Mouse (Mus musculus): Measurements from ENCODE around the gene Olfr152.

DNA sequence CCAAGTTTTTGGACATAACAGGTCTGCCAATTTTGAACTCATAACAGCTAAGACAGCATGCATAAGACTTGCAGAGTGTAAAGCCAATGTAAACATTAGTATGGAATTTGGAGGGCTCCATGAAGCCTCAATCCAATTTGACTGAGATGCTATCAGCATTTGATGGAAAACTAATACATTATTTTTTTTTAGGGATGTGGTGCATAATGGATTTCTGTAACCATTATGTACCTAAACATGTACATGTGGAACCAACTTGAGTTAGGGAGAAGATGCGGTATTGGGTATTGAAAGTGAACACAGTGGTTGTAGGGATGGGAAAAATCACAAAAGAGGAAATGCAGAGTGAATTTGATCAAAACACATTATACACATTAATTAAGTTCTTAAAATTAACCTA is 51.0 kb downstream of the Olfr152 start, which contains the start of gene Olfr1148:
- TF ChIP-seq CTCF (IDR thresholded peaks at IDR 0.05; ENCODE audit: low read depth) (no peak), EP300 (IDR thresholded peaks at IDR 0.05; ENCODE audit: low read depth) (no peak)
